Mouse (Mus musculus) megakaryocyte-erythroid progenitor cell, adult 5 weeks (primary cell): ENCODE results near the gene Zfp428. TPM values are rescaled to one million over a fixed set of nuclear protein-coding genes. Genes with fewer than 3 reads are reported as not detected.

Experiments used
- polyA plus RNA-seq: library from polyadenylated mRNA; stranded (reverse); fragments of >175 nt; gene quantifications from 2 replicates; pipeline ENCODE4 v1.2.3, GENCODE M21; 2012

Gene Zfp428
- polyA plus RNA-seq, result 34.0 and 41.2 TPM in 2 replicates

GRCm38 (mm10) chr7:24506838-24507725, at the start of gene Zfp428:
Gene Zfp428 (plus strand): TSS chr7:24507006.

GRCm38 (mm10) chr7:24462388-24463319, 44.2 kb upstream of the Zfp428 start, which contains the start of gene Plaur:
Gene Plaur (plus strand): TSS chr7:24462484.

GRCm38 (mm10) chr7:24481474-24482207, 25.2 kb upstream of the Zfp428 start, which contains the start of gene Cadm4:
Gene Cadm4 (plus strand): TSS chr7:24482023.

GRCm38 (mm10) chr7:24512355-24512754, 5.5 kb downstream of the Zfp428 start, which contains the start of gene AC161166.1:
Gene AC161166.1 (minus strand): TSS chr7:24512455.

GRCm38 (mm10) chr7:24530062-24530931, 23.5 kb downstream of the Zfp428 start, which contains the start of gene Irgq:
Gene Irgq (plus strand): TSS chr7:24530689.

GRCm38 (mm10) chr7:24546068-24546614, 39.3 kb downstream of the Zfp428 start, which contains the start of the genes Pinlyp and Xrcc1:
Gene Pinlyp (minus strand): TSS chr7:24546118.
Gene Xrcc1 (plus strand): TSS chr7:24546289.

Other genes starting within 250 kb of the Zfp428 start
- gene Zfp93, start 236.6 kb upstream of the Zfp428 start, polyA plus RNA-seq, result 0.35 and 0.41 TPM in 2 replicates
- gene Zfp61, start 205.8 kb upstream of the Zfp428 start, polyA plus RNA-seq, result 4.5 and 5.6 TPM in 2 replicates
- 0.79 and 0.80 TPM in 2 replicates for gene Zfp94, start 190.3 kb upstream of the Zfp428 start, polyA plus RNA-seq
- 0.31 TPM in 1 of 2 replicates, not detected in the other for gene Tescl, start 173.1 kb upstream of the Zfp428 start, polyA plus RNA-seq
- gene Lypd5, start 157.8 kb upstream of the Zfp428 start, polyA plus RNA-seq, result not detected in 2 replicates
- 116 and 139 TPM in 2 replicates for gene Kcnn4, start 136.7 kb upstream of the Zfp428 start, polyA plus RNA-seq
- gene Smg9, start 107.4 kb upstream of the Zfp428 start, polyA plus RNA-seq, result 121 and 122 TPM in 2 replicates
- gene Irgc1, start 54.7 kb upstream of the Zfp428 start, polyA plus RNA-seq, result 0.05 and 0.10 TPM in 2 replicates
- 118 and 127 TPM in 2 replicates for gene Plaur, start 44.5 kb upstream of the Zfp428 start, polyA plus RNA-seq
- 0.17 and 0.33 TPM in 2 replicates for gene Cadm4, start 25.0 kb upstream of the Zfp428 start, polyA plus RNA-seq
- not detected in 2 replicates for gene AC161166.1, start 5.4 kb downstream of the Zfp428 start, polyA plus RNA-seq
- gene Irgq, start 23.7 kb downstream of the Zfp428 start, polyA plus RNA-seq, result 7.8 and 9.6 TPM in 2 replicates
- gene Pinlyp, start 39.1 kb downstream of the Zfp428 start, polyA plus RNA-seq, result not detected in 2 replicates
- gene Xrcc1, start 39.3 kb downstream of the Zfp428 start, polyA plus RNA-seq, result 169 and 206 TPM in 2 replicates
- 35.2 and 53.0 TPM in 2 replicates for gene Ethe1, start 80.5 kb downstream of the Zfp428 start, polyA plus RNA-seq
- 2.6 and 3.0 TPM in 2 replicates for gene Zfp575, start 80.6 kb downstream of the Zfp428 start, polyA plus RNA-seq
- 35.9 and 44.5 TPM in 2 replicates for gene Phldb3, start 103.8 kb downstream of the Zfp428 start, polyA plus RNA-seq
- gene Lypd3, start 129.5 kb downstream of the Zfp428 start, polyA plus RNA-seq, result 0.16 and 0.37 TPM in 2 replicates
- gene Tex101, start 169.7 kb downstream of the Zfp428 start, polyA plus RNA-seq, result not detected in 2 replicates
- gene BC049730, start 202.2 kb downstream of the Zfp428 start, polyA plus RNA-seq, result not detected in 2 replicates
- not detected in 2 replicates for gene Gm4763, start 219.9 kb downstream of the Zfp428 start, polyA plus RNA-seq